Mouse (Mus musculus): Measurements from ENCODE around the gene Scn5a. TPM values are rescaled to one million over a fixed set of nuclear protein-coding genes. Genes with fewer than 3 reads are reported as not detected.

Gene Scn5a
- polyA plus RNA-seq, 1 experiment from 2014 or later, result 0.32 TPM

DNA sequence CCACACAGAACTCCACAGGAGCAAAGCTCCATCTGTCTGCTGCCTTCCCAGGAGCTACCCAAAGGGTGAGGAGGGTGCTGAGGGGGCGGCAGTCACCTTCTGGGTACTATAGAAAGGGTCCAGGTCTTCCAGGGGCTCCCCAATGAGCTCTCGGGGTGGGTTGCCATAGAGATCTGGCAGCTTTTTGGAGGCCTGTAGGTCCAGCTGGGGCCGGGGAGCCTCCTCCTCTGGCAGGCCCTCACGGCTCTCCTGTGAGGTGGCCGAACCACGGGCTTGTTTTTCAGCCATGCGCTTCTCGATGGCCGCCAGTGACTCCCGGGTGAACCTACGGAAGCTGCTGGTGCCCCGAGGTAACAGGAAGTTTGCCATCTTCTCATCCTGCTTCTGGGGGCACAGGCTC, 16.6 kb downstream of the Scn5a start:
- Histone ChIP-seq H3K9me3 (replicated peaks) (no peaks in the 10 kb centered on the region), H3K9ac (no peak overlapping the region), H3K4me3 (replicated peaks) (no peak overlapping the region), H3K27ac (no peak overlapping the region), H3K4me2 (no peak overlapping the region), H3K36me3 (no peaks in the 10 kb centered on the region), H3K4me1 (peaks cover 40% of the 10 kb centered on the region), H3K27me3 (peaks cover 22% of the 10 kb centered on the region)
- 57% methylated on average over 12 of the region's 12 CpGs for WGBS
- ATAC-seq (replicated peaks; ENCODE audit: low FRiP score), result no peak

DNA sequence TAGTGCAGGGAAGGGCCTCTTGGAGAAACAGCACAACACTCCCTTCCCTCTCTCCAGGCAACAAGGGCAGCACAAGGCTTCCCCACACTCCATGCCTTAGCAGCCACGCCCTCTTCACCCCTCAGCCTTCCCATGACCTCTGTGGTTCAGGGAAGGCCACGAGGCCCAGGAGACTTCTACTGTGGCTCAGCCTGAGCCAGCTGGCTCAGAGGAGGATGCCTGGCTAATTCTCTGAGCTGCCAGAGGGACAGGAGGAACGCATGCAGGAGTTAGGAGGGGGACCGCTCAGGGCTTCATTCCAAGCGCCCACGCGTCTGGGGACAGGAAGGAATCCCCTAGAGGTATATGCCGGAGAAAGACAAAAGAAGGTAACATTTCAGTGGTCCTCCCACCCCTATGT, 17.1 kb downstream of the Scn5a start:
- no peak overlapping the region for H3K4me3 ChIP-seq (replicated peaks)
- WGBS, result 35% methylated on average over 8 of the region's 8 CpGs
- H3K9ac ChIP-seq, result no peak overlapping the region
- H3K27me3 ChIP-seq, result peaks cover 17% of the 10 kb centered on the region
- no peaks in the 10 kb centered on the region for H3K36me3 ChIP-seq
- no peak overlapping the region for H3K4me2 ChIP-seq
- no peak for ATAC-seq (replicated peaks; ENCODE audit: low FRiP score)
- H3K4me1 ChIP-seq, result peaks cover 38% of the 10 kb centered on the region
- H3K9me3 ChIP-seq (replicated peaks), result no peaks in the 10 kb centered on the region
- no peak overlapping the region for H3K27ac ChIP-seq

DNA sequence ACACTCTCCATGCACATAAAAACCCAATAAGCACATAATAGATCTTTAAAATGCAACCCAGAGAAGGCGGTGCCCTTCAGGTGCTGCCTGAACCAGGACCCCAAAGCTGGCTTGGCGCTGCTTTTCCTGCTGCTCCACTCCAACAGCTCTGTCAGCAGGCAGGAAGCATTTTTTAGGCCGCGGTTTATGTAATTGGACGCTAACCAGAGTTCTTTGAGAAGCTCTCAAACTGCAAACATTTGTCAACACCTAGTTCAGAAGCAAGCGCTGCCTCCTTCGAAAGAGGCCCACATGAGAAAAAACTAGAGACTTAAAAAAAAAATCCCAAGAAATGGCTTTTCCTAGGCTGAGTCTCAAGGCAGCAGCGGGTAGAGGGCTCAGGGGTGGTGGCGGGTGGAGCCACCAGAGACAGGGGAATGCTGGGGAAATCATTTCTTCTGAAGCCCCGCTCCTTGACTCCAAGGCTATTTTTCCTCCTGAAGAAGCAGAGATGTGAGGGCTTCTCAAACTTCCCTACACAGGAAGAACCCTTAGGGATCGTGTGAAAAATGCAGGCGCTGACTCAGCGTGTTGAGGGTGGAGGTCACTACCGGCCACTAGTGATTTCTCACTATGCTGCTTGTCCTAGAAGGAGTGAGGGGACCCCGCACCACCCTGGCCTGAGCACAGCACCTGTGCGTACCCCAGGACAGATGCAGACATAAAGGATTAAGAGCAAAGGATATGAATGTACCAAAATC, 19.1 kb downstream of the Scn5a start:
- no peak for ATAC-seq (replicated peaks; ENCODE audit: low FRiP score)
- Histone ChIP-seq H3K36me3 (no peaks in the 10 kb centered on the region), H3K27ac (no peak overlapping the region), H3K4me1 (peaks cover 29% of the 10 kb centered on the region), H3K9ac (no peak overlapping the region), H3K9me3 (replicated peaks) (no peaks in the 10 kb centered on the region), H3K4me2 (no peak overlapping the region), H3K4me3 (replicated peaks) (no peak overlapping the region), H3K27me3 (no peaks in the 10 kb centered on the region; the same call in 1 of the 2 replicates)
- 65% methylated on average over 16 of the region's 16 CpGs for WGBS

DNA sequence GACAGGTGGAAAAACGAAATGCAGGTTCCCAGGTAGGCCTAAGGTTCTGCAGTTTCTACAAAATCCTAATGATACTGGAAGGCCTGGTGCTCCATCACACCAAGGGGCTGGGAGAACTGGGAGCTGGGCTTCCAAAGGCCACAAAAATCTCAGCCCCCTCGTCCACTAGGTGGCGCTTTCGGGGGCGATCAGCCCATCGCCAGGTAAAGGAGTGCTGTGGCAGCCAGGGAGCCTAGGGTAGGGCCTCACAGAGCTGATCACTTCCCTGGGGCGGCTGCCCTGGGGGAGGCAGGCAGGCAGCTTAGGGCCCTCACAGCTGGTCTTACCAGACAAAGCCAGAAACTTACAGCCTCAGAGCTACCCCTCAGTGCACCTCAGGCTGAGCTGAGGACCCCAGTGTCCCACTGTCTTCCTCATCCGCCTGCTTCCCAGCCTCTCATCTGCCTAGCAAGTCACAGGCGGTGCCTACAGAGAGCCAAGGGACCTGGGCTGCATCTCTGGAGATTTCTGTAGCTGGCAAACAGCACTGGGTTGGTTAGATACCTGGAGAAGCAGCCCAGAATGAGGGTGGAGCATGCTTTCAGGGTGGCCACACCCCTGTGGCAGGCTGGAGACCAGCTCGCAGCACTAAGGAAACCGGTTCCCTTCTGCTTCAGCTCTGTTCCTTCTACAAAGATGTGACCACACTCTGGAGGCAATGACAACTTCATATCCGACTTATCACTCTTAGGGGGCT, 20.5 kb downstream of the Scn5a start:
- H3K4me3 ChIP-seq (replicated peaks), result no peak overlapping the region
- no peaks in the 10 kb centered on the region for H3K36me3 ChIP-seq
- H3K4me1 ChIP-seq, result peaks cover 31% of the 10 kb centered on the region
- H3K27me3 ChIP-seq, result no peaks in the 10 kb centered on the region
- H3K27ac ChIP-seq, result no peak overlapping the region
- H3K9ac ChIP-seq, result no peak overlapping the region
- H3K9me3 ChIP-seq (replicated peaks), result no peaks in the 10 kb centered on the region
- no peak for ATAC-seq (replicated peaks; ENCODE audit: low FRiP score)
- H3K4me2 ChIP-seq, result no peak overlapping the region
- 26% methylated on average over 12 of the region's 12 CpGs for WGBS

DNA sequence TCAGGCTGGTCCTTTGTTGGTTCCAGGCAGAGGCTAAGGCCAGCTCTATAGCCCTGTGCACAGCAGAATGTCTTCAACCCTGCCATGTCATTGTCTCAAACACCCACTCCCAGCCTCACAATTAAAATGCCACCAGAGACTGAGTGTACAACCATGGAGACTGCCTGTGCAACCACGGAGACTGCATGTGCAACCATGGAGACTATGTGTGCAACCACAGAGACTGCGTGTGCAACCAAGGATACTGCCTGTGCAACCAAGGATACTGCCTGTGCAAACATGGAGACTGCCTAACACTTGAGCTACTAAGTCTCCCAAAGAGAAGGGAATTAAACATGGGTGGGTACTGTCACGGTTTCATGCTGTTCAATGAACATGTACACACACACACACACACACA, 22.8 kb downstream of the Scn5a start:
- no peak for ATAC-seq (replicated peaks; ENCODE audit: low FRiP score)
- Histone ChIP-seq H3K4me1 (peaks cover 17% of the 10 kb centered on the region), H3K27ac (no peak overlapping the region), H3K4me2 (no peak overlapping the region), H3K9ac (no peak overlapping the region), H3K27me3 (no peaks in the 10 kb centered on the region), H3K36me3 (no peaks in the 10 kb centered on the region), H3K4me3 (replicated peaks) (no peak overlapping the region), H3K9me3 (replicated peaks) (no peaks in the 10 kb centered on the region)
- 84% methylated on average over 3 of the region's 3 CpGs for WGBS

DNA sequence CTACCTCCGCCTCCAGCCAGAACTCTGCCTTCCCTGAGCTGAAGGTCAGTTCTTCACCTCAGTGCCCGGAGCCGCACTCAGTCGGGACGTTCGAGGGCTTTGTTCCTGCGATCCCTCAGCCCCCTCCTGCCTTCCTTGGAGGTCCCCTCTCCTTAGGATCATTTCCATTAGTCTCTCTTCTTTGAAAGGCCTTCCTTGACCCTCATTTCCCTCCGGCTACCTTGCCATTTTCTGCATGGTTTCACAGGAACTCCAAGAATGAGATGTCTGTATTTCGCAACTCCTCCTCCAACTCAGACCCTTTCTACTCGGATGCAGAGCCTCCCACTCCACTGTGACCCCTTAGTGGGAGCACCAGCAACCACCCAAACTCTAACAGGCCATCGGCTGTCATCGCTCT, 31.3 kb downstream of the Scn5a start:
- Histone ChIP-seq H3K27me3 (no peaks in the 10 kb centered on the region), H3K4me1 (peaks cover 13% of the 10 kb centered on the region), H3K27ac (peak overlapping the region; percentile 78), H3K36me3 (no peaks in the 10 kb centered on the region), H3K9ac (no peak overlapping the region), H3K9me3 (replicated peaks) (no peaks in the 10 kb centered on the region), H3K4me2 (no peak overlapping the region), H3K4me3 (replicated peaks) (no peak overlapping the region)
- 29% methylated on average over 12 of the region's 12 CpGs for WGBS
- ATAC-seq (replicated peaks; ENCODE audit: low FRiP score), result peak; percentile 57

DNA sequence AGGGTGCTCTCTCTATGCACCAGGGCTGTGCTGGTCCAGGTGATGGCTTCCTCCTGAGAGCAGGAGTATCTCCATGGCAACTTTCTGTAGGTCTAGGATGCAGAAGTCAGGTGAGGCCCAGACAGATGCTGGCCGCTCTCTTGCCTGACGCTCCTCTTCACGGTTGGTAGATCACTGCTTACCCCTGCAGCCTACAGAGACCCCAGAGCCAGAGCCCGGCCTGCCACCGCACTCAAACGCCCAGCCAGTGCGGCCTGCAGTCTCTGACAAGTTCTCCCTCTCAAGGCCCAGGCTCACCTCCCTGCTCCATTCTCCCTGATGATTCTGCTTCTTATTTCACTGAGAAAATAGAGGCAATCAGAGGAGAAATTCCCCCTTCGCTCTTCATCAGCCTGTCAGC, 31.7 kb downstream of the Scn5a start:
- H3K4me3 ChIP-seq (replicated peaks), result no peak overlapping the region
- H3K4me2 ChIP-seq, result no peak overlapping the region
- peak overlapping the region; percentile 78 for H3K27ac ChIP-seq
- 53% methylated on average over 8 of the region's 8 CpGs for WGBS
- H3K36me3 ChIP-seq, result no peaks in the 10 kb centered on the region
- ATAC-seq (replicated peaks; ENCODE audit: low FRiP score), result peak; percentile 55
- no peaks in the 10 kb centered on the region for H3K27me3 ChIP-seq
- H3K4me1 ChIP-seq, result peaks cover 13% of the 10 kb centered on the region
- H3K9ac ChIP-seq, result no peak overlapping the region
- no peaks in the 10 kb centered on the region for H3K9me3 ChIP-seq (replicated peaks)

DNA sequence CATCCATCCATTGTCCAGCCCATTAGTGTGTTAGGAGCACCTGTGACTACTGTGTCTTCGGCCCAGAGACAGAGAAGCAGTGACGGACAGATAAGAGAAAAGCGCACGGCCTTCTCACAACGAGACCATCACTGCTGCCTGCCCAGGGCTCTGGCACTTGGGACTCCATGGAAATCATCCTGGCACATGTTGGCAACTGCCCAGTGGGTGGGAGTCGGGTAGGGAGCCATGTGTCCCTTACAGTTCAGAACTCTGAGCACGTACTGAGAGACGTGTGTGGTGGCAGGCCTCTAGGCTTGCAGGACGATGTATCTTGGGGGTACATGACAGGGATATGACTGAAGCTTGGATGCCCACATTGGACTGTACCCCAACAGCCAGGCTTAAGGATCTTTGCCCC, 38.1 kb downstream of the Scn5a start:
- Histone ChIP-seq H3K9ac (no peak overlapping the region), H3K36me3 (no peaks in the 10 kb centered on the region), H3K4me2 (no peak overlapping the region), H3K27ac (no peak overlapping the region), H3K4me3 (replicated peaks) (no peak overlapping the region), H3K4me1 (no peaks in the 10 kb centered on the region), H3K27me3 (no peaks in the 10 kb centered on the region), H3K9me3 (replicated peaks) (no peaks in the 10 kb centered on the region)
- ATAC-seq (replicated peaks; ENCODE audit: low FRiP score), result no peak
- WGBS, result 85% methylated on average over 9 of the region's 9 CpGs

DNA sequence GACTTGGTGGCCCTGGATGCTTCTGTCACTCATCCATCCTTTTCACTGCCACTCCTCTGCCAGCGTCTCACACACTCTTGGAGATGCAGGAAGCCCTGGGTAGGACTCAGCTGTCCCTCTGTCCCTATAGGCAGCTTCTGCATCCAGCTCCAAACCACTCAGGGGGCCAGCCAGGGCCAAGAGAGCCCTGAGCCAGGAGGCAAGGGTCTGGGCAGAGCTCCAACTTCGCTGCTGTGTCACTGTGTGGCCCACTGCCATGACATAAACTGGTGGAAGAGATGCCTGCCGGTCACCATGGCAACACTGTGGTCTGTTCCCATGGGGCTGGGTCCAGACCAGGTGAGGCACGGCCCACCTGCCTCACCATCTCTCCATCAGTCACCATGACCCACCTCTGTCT, 41.0 kb downstream of the Scn5a start:
- H3K27ac ChIP-seq, result no peak overlapping the region
- H3K9ac ChIP-seq, result no peak overlapping the region
- no peak overlapping the region for H3K4me3 ChIP-seq (replicated peaks)
- H3K4me2 ChIP-seq, result no peak overlapping the region
- 78% methylated on average over 4 of the region's 4 CpGs for WGBS
- H3K27me3 ChIP-seq, result peaks cover 1% of the 10 kb centered on the region; the same call in 1 of the 2 replicates
- no peaks in the 10 kb centered on the region for H3K9me3 ChIP-seq (replicated peaks)
- no peaks in the 10 kb centered on the region for H3K36me3 ChIP-seq
- H3K4me1 ChIP-seq, result no peaks in the 10 kb centered on the region
- no peak for ATAC-seq (replicated peaks; ENCODE audit: low FRiP score)

DNA sequence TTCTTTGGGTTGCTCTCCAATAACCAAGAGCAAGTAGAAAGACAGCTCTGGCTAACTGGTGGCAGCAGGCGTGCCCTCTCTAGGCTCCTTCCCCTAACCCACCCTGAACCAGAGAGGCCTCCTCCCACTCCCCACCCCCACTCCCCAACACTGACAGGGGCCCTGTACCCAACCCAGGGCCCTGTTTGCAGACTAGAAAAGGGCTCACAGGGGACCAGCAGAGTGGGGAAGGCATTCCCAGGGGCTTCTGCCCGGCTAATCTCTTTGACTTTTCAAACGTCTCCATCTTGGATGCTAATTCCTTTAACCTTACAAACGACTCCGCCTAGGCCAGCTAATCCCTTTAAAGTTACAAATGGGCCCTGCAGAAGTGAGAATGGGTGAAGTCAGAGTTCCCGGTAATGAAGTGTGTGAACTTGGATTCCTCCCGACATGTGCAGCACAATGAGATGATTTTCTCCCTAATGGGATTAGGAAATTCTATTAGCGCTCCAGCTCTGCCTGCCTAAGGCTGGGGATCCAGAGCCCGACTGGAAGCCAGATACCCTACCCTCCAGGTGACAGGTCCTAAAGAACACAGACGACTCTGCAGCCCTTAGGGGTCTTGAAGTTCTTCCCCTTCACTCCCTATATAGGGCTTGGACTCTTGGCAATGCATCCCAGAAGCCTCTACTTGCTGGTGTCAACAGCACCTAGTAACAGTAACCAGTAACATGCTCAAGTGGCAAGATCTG, 47.0 kb downstream of the Scn5a start:
- Histone ChIP-seq H3K4me3 (replicated peaks) (no peak overlapping the region), H3K9me3 (replicated peaks) (no peaks in the 10 kb centered on the region), H3K27ac (no peak overlapping the region), H3K4me1 (no peaks in the 10 kb centered on the region), H3K9ac (no peak overlapping the region), H3K4me2 (no peak overlapping the region), H3K27me3 (peaks cover 10% of the 10 kb centered on the region), H3K36me3 (no peaks in the 10 kb centered on the region)
- no peak for ATAC-seq (replicated peaks; ENCODE audit: low FRiP score)
- WGBS, result 45% methylated on average over 10 of the region's 10 CpGs

DNA sequence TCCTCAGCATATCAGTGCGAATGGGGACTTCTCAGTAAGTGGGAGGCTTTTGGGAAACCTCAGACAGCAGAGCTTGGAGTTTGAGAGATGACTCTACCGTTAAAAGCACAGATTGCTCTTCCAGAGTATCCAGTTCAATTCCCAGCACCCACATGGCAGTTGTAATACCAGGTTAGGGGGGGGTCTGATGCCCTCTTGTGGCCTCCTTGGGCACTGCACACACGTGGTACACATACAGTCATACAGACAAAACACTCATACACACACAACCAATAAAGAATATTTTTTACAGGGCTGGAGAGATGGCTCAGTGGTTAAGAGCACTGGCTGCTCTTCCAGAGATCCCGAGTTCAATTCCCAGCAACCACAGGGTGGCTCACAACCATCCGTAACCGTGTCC, 54.3 kb downstream of the Scn5a start:
- H3K9me3 ChIP-seq (replicated peaks), result no peaks in the 10 kb centered on the region
- H3K4me3 ChIP-seq (replicated peaks), result no peak overlapping the region
- H3K9ac ChIP-seq, result no peak overlapping the region
- no peak for ATAC-seq (replicated peaks; ENCODE audit: low FRiP score)
- H3K27me3 ChIP-seq, result no peaks in the 10 kb centered on the region
- no peaks in the 10 kb centered on the region for H3K4me1 ChIP-seq
- no peak overlapping the region for H3K27ac ChIP-seq
- H3K4me2 ChIP-seq, result no peak overlapping the region
- no peaks in the 10 kb centered on the region for H3K36me3 ChIP-seq
- 92% methylated on average over 6 of the region's 6 CpGs for WGBS

DNA sequence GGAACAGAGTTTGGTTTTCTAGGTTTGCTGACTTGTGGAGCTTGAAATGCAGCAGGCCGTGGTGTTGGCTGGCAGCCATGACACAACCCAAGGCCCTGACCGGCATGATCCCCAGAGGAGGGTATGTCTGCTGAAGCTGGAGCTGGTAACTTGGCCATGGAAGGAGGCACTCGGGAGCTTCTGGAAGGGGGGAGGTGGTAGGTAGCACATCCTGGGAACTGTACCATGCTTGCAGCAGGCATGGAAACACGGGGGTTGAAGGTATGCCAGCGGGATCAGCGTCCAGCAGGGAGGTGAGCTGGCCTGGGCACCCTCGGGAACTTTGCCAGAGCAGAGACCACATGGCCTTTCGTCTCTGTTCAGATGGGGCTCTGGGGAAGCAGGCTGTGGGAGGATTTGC, 55.5 kb downstream of the Scn5a start:
- H3K4me2 ChIP-seq, result no peak overlapping the region
- H3K9me3 ChIP-seq (replicated peaks), result no peaks in the 10 kb centered on the region
- H3K4me1 ChIP-seq, result peaks cover 10% of the 10 kb centered on the region
- H3K36me3 ChIP-seq, result no peaks in the 10 kb centered on the region
- no peak overlapping the region for H3K9ac ChIP-seq
- H3K4me3 ChIP-seq (replicated peaks), result no peak overlapping the region
- H3K27me3 ChIP-seq, result no peaks in the 10 kb centered on the region
- WGBS, result 82% methylated on average over 8 of the region's 8 CpGs
- no peak for ATAC-seq (replicated peaks; ENCODE audit: low FRiP score)
- H3K27ac ChIP-seq, result no peak overlapping the region
